Mouse (Mus musculus) hindbrain, postnatal 0 days (tissue): ENCODE data around the gene Sept9. TPM values are rescaled to one million over a fixed set of nuclear protein-coding genes. Genes with fewer than 3 reads are reported as not detected.

Experiments
- ATAC-seq: fragments of 200-750 bp; cut with Nextera tagmentation; 2 replicates; pipeline ENCODE4 v1.8.0; 2017; ENCODE audit warnings: mild to moderate bottlenecking, moderate TSS enrichment, moderate library complexity
- DNase-seq: peaks from one replicate; pipeline ENCODE4 v3.0.0-alpha.2; 2015; ENCODE audit warnings: low spot score
- H3K27ac ChIP-seq: fragments of 300-500 bp; sonication (generic); 2 replicates; pipeline ENCODE4 v1.5.1; 2014; ENCODE audit warnings: mild to moderate bottlenecking
- H3K27me3 ChIP-seq: fragments of 300-500 bp; sonication (generic); 2 replicates; pipeline ENCODE4 v1.6.1; 2014; ENCODE audit warnings: low read length, mixed read lengths; ENCODE audit not compliant: insufficient read depth
- H3K36me3 ChIP-seq: fragments of 300-500 bp; sonication (generic); 2 replicates; pipeline ENCODE4 v1.6.1; 2014; ENCODE audit warnings: low read length, mixed read lengths; ENCODE audit not compliant: insufficient read depth
- H3K4me1 ChIP-seq: fragments of 300-500 bp; sonication (generic); 2 replicates; pipeline ENCODE4 v1.6.1; 2014; ENCODE audit warnings: antibody characterized with exemption, low read length, mixed read lengths; ENCODE audit not compliant: insufficient read depth
- H3K4me2 ChIP-seq: fragments of 300-500 bp; sonication (generic); 2 replicates; pipeline ENCODE4 v1.6.1; 2014; ENCODE audit warnings: low read depth, mild to moderate bottlenecking, low read length, moderate library complexity, mixed read lengths
- H3K4me3 ChIP-seq: fragments of 300-500 bp; sonication (generic); 2 replicates; pipeline ENCODE4 v1.5.1; 2014; ENCODE audit warnings: low read length
- H3K9ac ChIP-seq: fragments of 300-500 bp; sonication (generic); replicated peaks from 2 replicates; pipeline ENCODE4 v1.6.1; 2014; ENCODE audit warnings: mild to moderate bottlenecking, low read length, moderate library complexity, mixed read lengths
- H3K9me3 ChIP-seq: fragments of 300-500 bp; sonication (generic); 2 replicates; pipeline ENCODE4 v1.6.1; 2016; ENCODE audit warnings: low read length, mixed read lengths
- CTCF ChIP-seq: IDR thresholded peaks from 2 replicates; pipeline ENCODE4 v1.5.1; 2016; ENCODE audit warnings: antibody characterized with exemption, control low read depth, low read depth
- WGBS: fragments of 180-500 bp; shearing (Covaris S2); extraction: QIAGEN DNeasy Blood & Tissue Kit; methylation state at CpG from one replicate; pipeline ENCODE4 v1.1.7; 2014; 5-methylcytosine and 5-hydroxymethylcytosine counted together
- polyA plus RNA-seq: library from polyadenylated mRNA; unstranded; fragments of >200 nt; fragmentation: Nextera tagmentation; extraction: Ambion mirVana; gene quantifications from 2 replicates; pipeline ENCODE4 v1.2.1, GENCODE M21; 2015
- total RNA-seq: library from RNA; depleted of rRNA; stranded (reverse); fragments of >200 nt; gene quantifications from 2 replicates; pipeline ENCODE4 v1.2.3, GENCODE M21; 2014

The Sept9 gene
- total and polyA plus RNA-seq, 2 experiments from 2014 or later, result 88.8 to 112 TPM

GRCm38 (mm10) chr11:117284721-117285605, 85.5 kb downstream of the Sept9 start:
- peak; percentile 48 for DNase-seq
- Histone ChIP-seq H3K27me3 (no peaks in the 10 kb centered on the region), H3K9me3 (no peaks in the 10 kb centered on the region), H3K9ac (0 out of 2 replicates have a peak overlapping the region, but pooled peaks have one; percentile 10), H3K4me3 (no peak overlapping the region), H3K27ac (peak overlapping the region; percentile 65), H3K36me3 (no peaks in the 10 kb centered on the region), H3K4me2 (no peak overlapping the region), H3K4me1 (peaks cover 11% of the 10 kb centered on the region; the same call in 1 of the 2 replicates)
- WGBS, result 35% methylated on average over 19 of the region's 19 CpGs
- no peak for TF ChIP-seq CTCF
- peak; percentile 68; the same call in 1 of the 2 replicates for ATAC-seq

DNA sequence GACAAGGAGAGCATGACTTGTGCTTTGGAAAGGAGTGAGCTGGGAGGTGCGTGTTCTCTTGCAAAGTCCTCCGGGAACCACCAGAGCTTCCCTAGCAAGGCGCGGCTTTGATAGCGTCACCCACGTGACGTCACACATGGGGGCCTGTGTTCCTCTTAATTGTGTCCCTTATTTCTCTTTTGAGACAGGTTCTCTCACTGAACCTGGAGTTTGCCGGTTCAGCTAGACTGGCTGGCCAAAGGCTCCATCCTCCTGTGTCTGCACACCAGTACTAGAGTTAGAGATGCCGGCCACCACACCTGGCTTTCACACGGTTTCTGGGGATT, 86.1 kb downstream of the Sept9 start:
- Histone ChIP-seq H3K4me3 (no peak overlapping the region), H3K27ac (peak overlapping the region; percentile 65; the same call in 1 of the 2 replicates), H3K9ac (no peak overlapping the region), H3K27me3 (no peaks in the 10 kb centered on the region), H3K4me2 (no peak overlapping the region), H3K9me3 (no peaks in the 10 kb centered on the region), H3K36me3 (no peaks in the 10 kb centered on the region), H3K4me1 (peaks cover 11% of the 10 kb centered on the region; the same call in 1 of the 2 replicates)
- WGBS, result 58% methylated on average over 10 of the region's 10 CpGs
- no peak for ATAC-seq
- no peak for DNase-seq
- TF ChIP-seq CTCF, result no peak

- no peak overlapping the region for H3K27ac ChIP-seq
- 95% methylated on average over 3 of the region's 3 CpGs for WGBS
- H3K4me2 ChIP-seq, result no peak overlapping the region
- H3K9me3 ChIP-seq, result no peaks in the 10 kb centered on the region
- DNase-seq, result no peak
- peaks cover 11% of the 10 kb centered on the region; the same call in 1 of the 2 replicates for H3K4me1 ChIP-seq
- no peaks in the 10 kb centered on the region for H3K27me3 ChIP-seq
- no peaks in the 10 kb centered on the region for H3K36me3 ChIP-seq
- no peak for TF ChIP-seq CTCF
- ATAC-seq, result no peak
- no peak overlapping the region for H3K9ac ChIP-seq
- no peak overlapping the region for H3K4me3 ChIP-seq
Measured at GRCm38 (mm10) chr11:117287792-117288191, 88.3 kb downstream of the Sept9 start.

DNA sequence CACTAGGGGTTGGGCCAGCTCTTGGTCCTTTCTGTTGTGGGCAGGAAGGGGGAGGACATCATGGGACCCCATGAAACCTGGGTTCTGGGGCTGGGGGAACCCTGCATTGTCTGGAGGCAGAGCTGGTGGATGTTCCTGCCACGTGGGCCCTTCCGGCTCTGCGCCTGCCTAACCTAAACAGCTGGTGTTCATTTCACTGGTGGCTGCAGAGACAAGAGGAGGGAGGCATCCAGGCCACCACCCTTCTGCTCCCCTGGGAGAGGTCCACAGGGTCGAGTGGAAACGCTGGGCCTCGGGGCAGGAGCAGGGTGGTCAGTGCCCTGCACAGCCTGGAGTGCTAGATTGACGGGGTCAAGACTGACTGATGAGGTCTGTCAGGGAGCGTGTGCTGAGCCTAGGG, 89.3 kb downstream of the Sept9 start:
- 73% methylated on average over 8 of the region's 8 CpGs for WGBS
- no peak for ATAC-seq

GRCm38 (mm10) chr11:117291271-117292059, 92.0 kb downstream of the Sept9 start:
- 90% methylated on average over 30 of the region's 30 CpGs for WGBS
- ATAC-seq (no peak), DNase-seq (no peak)
- no peaks in the 10 kb centered on the region for H3K27me3 ChIP-seq
- TF ChIP-seq CTCF, result no peak
- H3K9me3 ChIP-seq, result no peaks in the 10 kb centered on the region
- no peak overlapping the region for H3K27ac ChIP-seq
- no peak overlapping the region for H3K4me3 ChIP-seq
- peaks cover 9% of the 10 kb centered on the region for H3K4me1 ChIP-seq
- H3K9ac ChIP-seq, result no peak overlapping the region
- no peak overlapping the region for H3K4me2 ChIP-seq
- no peaks in the 10 kb centered on the region for H3K36me3 ChIP-seq

More for the DNA sequence above, 89.3 kb downstream of the Sept9 start:
- Histone ChIP-seq H3K36me3 (no peaks in the 10 kb centered on the region), H3K27ac (no peak overlapping the region), H3K4me3 (no peak overlapping the region), H3K27me3 (no peaks in the 10 kb centered on the region), H3K9me3 (no peaks in the 10 kb centered on the region), H3K4me1 (peaks cover 11% of the 10 kb centered on the region; the same call in 1 of the 2 replicates), H3K4me2 (no peak overlapping the region), H3K9ac (no peak overlapping the region)
- DNase-seq, result no peak
- TF ChIP-seq CTCF, result no peak

DNA sequence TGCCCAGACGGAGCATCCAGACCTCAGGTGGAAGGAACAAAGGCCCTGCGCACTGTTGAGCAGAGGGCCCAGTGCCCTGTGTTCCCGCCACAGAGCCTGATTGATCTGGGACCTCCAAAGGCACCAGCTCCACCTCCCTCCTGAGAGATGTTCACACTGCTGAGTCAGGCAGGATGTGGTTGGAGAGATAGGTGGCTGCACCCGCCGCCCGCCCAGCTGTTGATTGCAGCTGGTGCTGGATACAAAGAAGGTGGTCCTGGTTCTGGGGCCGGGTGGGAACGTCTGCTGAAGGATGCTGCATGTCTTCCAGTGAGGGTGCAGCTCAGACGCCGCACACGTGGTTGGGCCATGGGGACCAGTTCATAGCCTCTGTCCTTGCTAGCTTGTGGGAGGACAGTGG, 93.0 kb downstream of the Sept9 start:
- no peaks in the 10 kb centered on the region for H3K27me3 ChIP-seq
- no peaks in the 10 kb centered on the region for H3K36me3 ChIP-seq
- H3K9ac ChIP-seq, result no peak overlapping the region
- no peak for TF ChIP-seq CTCF
- H3K9me3 ChIP-seq, result no peaks in the 10 kb centered on the region
- H3K4me2 ChIP-seq, result no peak overlapping the region
- ATAC-seq (no peak), DNase-seq (no peak)
- H3K4me3 ChIP-seq, result no peak overlapping the region
- H3K4me1 ChIP-seq, result peaks cover 9% of the 10 kb centered on the region
- 88% methylated on average over 11 of the region's 11 CpGs for WGBS
- H3K27ac ChIP-seq, result no peak overlapping the region
